Mouse (Mus musculus): ENCODE measurements around the gene Fnip1.

GRCm38 (mm10) chr11:54513584-54513983 is 75.6 kb downstream of the Fnip1 start:
- TF ChIP-seq CTCF (IDR thresholded peaks at IDR 0.05; ENCODE audit: low read depth, low read length) = no peak
- TF ChIP-seq POLR2A (IDR thresholded peaks at IDR 0.05; ENCODE audit: borderline replicate concordance, low read depth, low read length) = no peak

Measured in bone marrow macrophage, adult 2 months (primary cell).